Mouse (Mus musculus) heart, adult 2 months (tissue): ENCODE results near the gene Btbd2. TPM values are rescaled to one million over a fixed set of nuclear protein-coding genes. Genes with fewer than 3 reads are reported as not detected.

Source experiments
- DNase-seq, 2 experiments: peaks; one replicate each; pipeline ENCODE4 v3.0.0; 2021
- H3K27ac ChIP-seq: fragments of 200-600 bp; 2 replicates; pipeline ENCODE4 v1.8.1; 2022
- H3K27me3 ChIP-seq: fragments of 200-500 bp; 2 replicates; pipeline ENCODE4 v1.6.1; 2012; ENCODE audit warnings: mild to moderate bottlenecking, low read length, inconsistent platforms, mixed read lengths; ENCODE audit not compliant: control insufficient read depth, insufficient read depth
- H3K36me3 ChIP-seq: fragments of 200-500 bp; 2 replicates; pipeline ENCODE4 v1.6.1; 2012; ENCODE audit warnings: low read length, inconsistent platforms; ENCODE audit not compliant: control insufficient read depth, insufficient read depth
- H3K4me1 ChIP-seq: fragments of 200-500 bp; 2 replicates; pipeline ENCODE4 v1.6.1; 2011; ENCODE audit warnings: low read length; ENCODE audit not compliant: control insufficient read depth, insufficient read depth
- H3K4me3 ChIP-seq: fragments of 200-600 bp; 2 replicates; pipeline ENCODE4 v1.8.1; 2022
- H3K79me2 ChIP-seq: fragments of 200-500 bp; replicated peaks from 2 replicates; pipeline ENCODE4 v1.6.1; 2012; ENCODE audit warnings: mild to moderate bottlenecking, inconsistent platforms, low read length, moderate library complexity, mixed read lengths; ENCODE audit not compliant: control insufficient read depth, insufficient read depth
- H3K9ac ChIP-seq: fragments of 200-500 bp; 2 replicates; pipeline ENCODE4 v1.6.1; 2012; ENCODE audit warnings: low read depth, mild to moderate bottlenecking, control low read depth, inconsistent platforms, low read length, mixed read lengths
- CTCF ChIP-seq: fragments of 200-600 bp; IDR thresholded peaks from 2 replicates; pipeline ENCODE4 v1.8.1; 2022; ENCODE audit warnings: antibody characterized with exemption, mild to moderate bottlenecking, moderate library complexity
- EP300 ChIP-seq: fragments of 200-500 bp; IDR thresholded peaks from 2 replicates; pipeline ENCODE4 v1.6.1; 2011; ENCODE audit warnings: low read depth, low read length, control low read depth; ENCODE audit not compliant: insufficient read depth
- POLR2A ChIP-seq: fragments of 200-500 bp; IDR thresholded peaks from 2 replicates; pipeline ENCODE4 v1.6.1; 2011; ENCODE audit warnings: mild to moderate bottlenecking, low read depth, low read length, control low read depth; ENCODE audit not compliant: insufficient read depth
- WGBS: fragments of 180-500 bp; shearing (Covaris S2); methylation state at CpG from one replicate; pipeline ENCODE4 v1.1.7; 2018; 5-methylcytosine and 5-hydroxymethylcytosine counted together
- intact Hi-C: fragments of 180-260 bp; cut with DNase I; formaldehyde crosslinking; loops from one replicate; pipeline ENCODE4 v1.15.1; 2025
- polyA plus RNA-seq: library from polyadenylated mRNA; depleted of rRNA; stranded (reverse); fragments of >200 nt; gene quantifications from 2 replicates; pipeline ENCODE4 v1.2.3, GENCODE M21; 2012
- total RNA-seq, 2 experiments: library from RNA; stranded (reverse); gene quantifications; 2 replicates each; pipeline ENCODE4 v1.2.3; 2021

Btbd2 gene
- total and polyA plus RNA-seq, 3 experiments = 43.7 to 60.1 (median 44.2) TPM

GRCm38 (mm10) chr10:80702536-80703390 is 45.9 kb upstream of the Btbd2 start:
- Histone ChIP-seq H3K79me2 (no peaks in the 10 kb centered on the region), H3K27me3 (no peaks in the 10 kb centered on the region), H3K4me1 (no peaks in the 10 kb centered on the region; the same call in 1 of the 2 replicates), H3K36me3 (no peaks in the 10 kb centered on the region), H3K4me3 (peak overlapping the region; percentile 68), H3K27ac (peak overlapping the region; percentile 82), H3K9ac (peak overlapping the region; percentile 53)
- intact Hi-C loops = loop anchor here (2.0 to 5.0 kb wide), 2 partner anchors 38 to 270 kb away; partner anchors contain the start of gene Tcf3
- 4% methylated on average over 47 of the region's 47 CpGs for WGBS
- no peak for TF ChIP-seq POLR2A
- peak; percentile 33 for TF ChIP-seq CTCF
- peak; percentile 6; the same call in 1 of the 2 replicates for TF ChIP-seq EP300
- peak; percentile 93 to 96 for DNase-seq

GRCm38 (mm10) chr10:80701721-80702535 is 45.1 kb upstream of the Btbd2 start, which contains the start of the genes Mob3a and Izumo4:
Gene Mob3a, minus strand, starts transcription at chr10:80701977.
Gene Izumo4, plus strand, starts transcription at chr10:80702184.
- peak within 1 kb of the TSS; percentile 67 for H3K9ac ChIP-seq
- 1% methylated on average over 59 of the region's 59 CpGs for WGBS
- no peaks in the 10 kb centered on the region; the same call in 1 of the 2 replicates for H3K4me1 ChIP-seq

GRCm38 (mm10) chr10:80700732-80701131 is 43.9 kb upstream of the Btbd2 start:
- H3K4me1 ChIP-seq = peaks cover 3% of the 10 kb centered on the region; the same call in 1 of the 2 replicates
- no peak overlapping the region; the same call in 1 of the 2 replicates for H3K27ac ChIP-seq
- no peak overlapping the region for H3K4me3 ChIP-seq
- H3K27me3 ChIP-seq = no peaks in the 10 kb centered on the region
- no peak overlapping the region for H3K9ac ChIP-seq
- no peaks in the 10 kb centered on the region; the same call in 1 of the 2 replicates for H3K36me3 ChIP-seq
- no peaks in the 10 kb centered on the region for H3K79me2 ChIP-seq
- WGBS = 39% methylated on average over 4 of the region's 4 CpGs
- no peak for DNase-seq
- intact Hi-C loops = loop anchor here (5.0 kb wide), 1 partner anchor 268 kb away; the partner anchor contains the start of gene Tcf3
- TF ChIP-seq CTCF = no peak
- TF ChIP-seq POLR2A = no peak
- no peak for TF ChIP-seq EP300

More at GRCm38 (mm10) chr10:80701721-80702535, 45.1 kb upstream of the Btbd2 start, which contains the start of the genes Mob3a and Izumo4:
- intact Hi-C loops = loop anchor here (2.0 to 5.0 kb wide), 2 partner anchors 39 to 270 kb away; partner anchors contain the start of gene Tcf3
- Histone ChIP-seq H3K36me3 (no peaks in the 10 kb centered on the region), H3K79me2 (no peaks in the 10 kb centered on the region), H3K4me3 (peak within 1 kb of the TSS; percentile 68), H3K27me3 (no peaks in the 10 kb centered on the region), H3K27ac (peak within 1 kb of the TSS; percentile 82)
- DNase-seq = peak; percentile 97 to 100
- TF ChIP-seq CTCF = peak; percentile 28
- TF ChIP-seq EP300 = no peak
- TF ChIP-seq POLR2A = peak; percentile 61; the same call in 1 of the 2 replicates

GRCm38 (mm10) chr10:80700038-80700504 is 43.2 kb upstream of the Btbd2 start:
- Histone ChIP-seq H3K4me3 (no peak overlapping the region), H3K79me2 (no peaks in the 10 kb centered on the region), H3K27ac (no peak overlapping the region), H3K9ac (no peak overlapping the region), H3K27me3 (no peaks in the 10 kb centered on the region), H3K4me1 (peaks cover 7% of the 10 kb centered on the region), H3K36me3 (no peaks in the 10 kb centered on the region; the same call in 1 of the 2 replicates)
- intact Hi-C loops = loop anchor here (5.0 kb wide), 1 partner anchor 268 kb away; the partner anchor contains the start of gene Tcf3
- 82% methylated on average over 7 of the region's 7 CpGs for WGBS
- no peak for DNase-seq
- TF ChIP-seq POLR2A (no peak), EP300 (no peak), CTCF (no peak)

GRCm38 (mm10) chr10:80698605-80699004 is 41.7 kb upstream of the Btbd2 start:
- no peak for DNase-seq
- H3K4me3 ChIP-seq = no peak overlapping the region
- no peaks in the 10 kb centered on the region; the same call in 1 of the 2 replicates for H3K36me3 ChIP-seq
- H3K27me3 ChIP-seq = no peaks in the 10 kb centered on the region
- H3K9ac ChIP-seq = no peak overlapping the region
- 91% methylated on average over 9 of the region's 9 CpGs for WGBS
- H3K27ac ChIP-seq = no peak overlapping the region
- intact Hi-C loops = loop anchor here (2.0 kb wide), 1 partner anchor 18 kb away; no protein-coding TSS in a partner anchor
- peaks cover 9% of the 10 kb centered on the region for H3K4me1 ChIP-seq
- no peaks in the 10 kb centered on the region for H3K79me2 ChIP-seq
- TF ChIP-seq POLR2A (no peak), EP300 (no peak), CTCF (no peak)
